Mouse (Mus musculus) cerebellum, postnatal 4 days (tissue): ENCODE measurements around the gene Lamtor1.
"Not testable (repeated sequence)": the region's sequence is repeated elsewhere in the genome, so short reads cannot be mapped to it uniquely, and the experiment has no call there.

Experiments used
- DNase-seq, 2 experiments: peaks; one replicate each; pipeline ENCODE4 v3.0.0; 2022; ENCODE audit warnings: low spot score in 2 of 2, mixed read lengths in 1 of 2

Gene Lamtor1

GRCm38 (mm10) chr7:101900331-101901097, 5.2 kb upstream of the Lamtor1 start:
- no peak for DNase-seq

GRCm38 (mm10) chr7:101901969-101902368, 3.7 kb upstream of the Lamtor1 start:
- no peak for DNase-seq

GRCm38 (mm10) chr7:101902846-101903245, 2.9 kb upstream of the Lamtor1 start:
- DNase-seq, result no peak

GRCm38 (mm10) chr7:101906287-101906681, 580 bp downstream of the Lamtor1 start, which contains the start of gene Tomt:
Gene Tomt (minus strand): TSS chr7:101906359.
- no peak for DNase-seq

- no peak for DNase-seq
These were observed 992 bp downstream of the Lamtor1 start for GRCm38 (mm10) chr7:101906696-101907095.

GRCm38 (mm10) chr7:101908367-101908766, 2.7 kb downstream of the Lamtor1 start:
- DNase-seq, result no peak

- DNase-seq, result no peak
These were observed 4.4 kb downstream of the Lamtor1 start for GRCm38 (mm10) chr7:101910138-101910537.

- no peak for DNase-seq
These were observed 6.3 kb downstream of the Lamtor1 start for GRCm38 (mm10) chr7:101911982-101912381.

GRCm38 (mm10) chr7:101918071-101918470, 12.4 kb downstream of the Lamtor1 start:
- peak; percentile 43 to 66 for DNase-seq

- not testable (repeated sequence) for DNase-seq
These were observed 20.2 kb downstream of the Lamtor1 start for GRCm38 (mm10) chr7:101925892-101926291.

GRCm38 (mm10) chr7:101928093-101928492, 22.4 kb downstream of the Lamtor1 start:
- DNase-seq, result no peak

GRCm38 (mm10) chr7:101932551-101932950, 26.8 kb downstream of the Lamtor1 start:
- no peak for DNase-seq

- DNase-seq, result peak in 1 of 2 experiments; percentile 16
These were observed 27.6 kb downstream of the Lamtor1 start for GRCm38 (mm10) chr7:101933300-101933699.

GRCm38 (mm10) chr7:101933751-101934240, 28.1 kb downstream of the Lamtor1 start, which contains the start of the genes Lrrc51 and Numa1:
Gene Lrrc51 (minus strand): TSS chr7:101933895.
Gene Numa1 (plus strand): TSS chr7:101934111.
- peak; percentile 78 to 90 for DNase-seq

GRCm38 (mm10) chr7:101935957-101936356, 30.3 kb downstream of the Lamtor1 start:
- no peak for DNase-seq

- no peak for DNase-seq
These were observed 31.3 kb downstream of the Lamtor1 start for GRCm38 (mm10) chr7:101936996-101937395.

GRCm38 (mm10) chr7:101937569-101937968, 31.9 kb downstream of the Lamtor1 start:
- peak in 1 of 2 experiments; percentile 43 for DNase-seq

GRCm38 (mm10) chr7:101938348-101938747, 32.6 kb downstream of the Lamtor1 start:
- DNase-seq, result no peak

- no peak for DNase-seq
These were observed 34.1 kb downstream of the Lamtor1 start for GRCm38 (mm10) chr7:101939758-101940157.

GRCm38 (mm10) chr7:101949008-101949407, 43.3 kb downstream of the Lamtor1 start:
- DNase-seq, result not testable (repeated sequence)

GRCm38 (mm10) chr7:101951648-101952047, 45.9 kb downstream of the Lamtor1 start:
- no peak for DNase-seq

GRCm38 (mm10) chr7:101952098-101952497, 46.4 kb downstream of the Lamtor1 start:
- DNase-seq, result no peak

- no peak for DNase-seq
These were observed 48.5 kb downstream of the Lamtor1 start for GRCm38 (mm10) chr7:101954163-101954562.
